Mouse (Mus musculus) midbrain, postnatal 0 days (tissue): ENCODE data around the gene Gm8362. TPM values are rescaled to one million over a fixed set of nuclear protein-coding genes. Genes with fewer than 3 reads are reported as not detected.
A peak's percentile ranks its signal among the peaks of the same experiment; 100 is the strongest.
"Not testable (repeated sequence)": the region's sequence is repeated elsewhere in the genome, so short reads cannot be mapped to it uniquely, and the experiment has no call there.

Experiments
- ATAC-seq: fragments of 200-750 bp; cut with Nextera tagmentation; 2 replicates; pipeline ENCODE4 v1.8.0; 2017; ENCODE audit warnings: moderate number of reproducible peaks, mild to moderate bottlenecking, moderate TSS enrichment, moderate library complexity; ENCODE audit not compliant: low FRiP score
- DNase-seq: peaks from one replicate; pipeline ENCODE4 v3.0.0-alpha.2; 2015; ENCODE audit warnings: low spot score
- H3K27ac ChIP-seq: fragments of 300-500 bp; sonication (generic); 2 replicates; pipeline ENCODE4 v1.5.1; 2014; ENCODE audit warnings: low read depth, mild to moderate bottlenecking, low read length, mixed read lengths
- H3K27me3 ChIP-seq: fragments of 300-500 bp; sonication (generic); 2 replicates; pipeline ENCODE4 v1.6.1; 2014; ENCODE audit warnings: low read length, control low read depth, mixed read lengths; ENCODE audit not compliant: insufficient read depth
- H3K36me3 ChIP-seq: fragments of 300-500 bp; sonication (generic); 2 replicates; pipeline ENCODE4 v1.6.1; 2014; ENCODE audit warnings: low read length, control low read depth, mixed read lengths; ENCODE audit not compliant: insufficient read depth
- H3K4me1 ChIP-seq: fragments of 300-500 bp; sonication (generic); 2 replicates; pipeline ENCODE4 v1.6.1; 2014; ENCODE audit warnings: mild to moderate bottlenecking, control low read depth, antibody characterized with exemption, low read length, mixed read lengths; ENCODE audit not compliant: insufficient read depth
- H3K4me2 ChIP-seq: fragments of 300-500 bp; sonication (generic); 2 replicates; pipeline ENCODE4 v1.6.1; 2014; ENCODE audit warnings: low read depth, mild to moderate bottlenecking, low read length, mixed read lengths; ENCODE audit not compliant: poor library complexity, severe bottlenecking
- H3K4me3 ChIP-seq: fragments of 300-500 bp; sonication (generic); 2 replicates; pipeline ENCODE4 v1.5.1; 2014; ENCODE audit warnings: low read depth, mild to moderate bottlenecking, low read length, moderate library complexity
- H3K9ac ChIP-seq: fragments of 300-500 bp; sonication (generic); replicated peaks from 2 replicates; pipeline ENCODE4 v1.6.1; 2014; ENCODE audit warnings: mild to moderate bottlenecking, low read length, moderate library complexity, mixed read lengths; ENCODE audit not compliant: poor library complexity, severe bottlenecking
- H3K9me3 ChIP-seq: fragments of 300-500 bp; sonication (generic); 2 replicates; pipeline ENCODE4 v1.6.1; 2016; ENCODE audit warnings: low read length, control low read depth
- CTCF ChIP-seq: IDR thresholded peaks from 2 replicates; pipeline ENCODE4 v1.5.1; 2016; ENCODE audit warnings: antibody characterized with exemption, mild to moderate bottlenecking
- WGBS: fragments of 180-500 bp; shearing (Covaris S2); extraction: QIAGEN DNeasy Blood & Tissue Kit; methylation state at CpG from one replicate; pipeline ENCODE4 v1.1.7; 2014; 5-methylcytosine and 5-hydroxymethylcytosine counted together
- polyA plus RNA-seq: library from polyadenylated mRNA; unstranded; fragments of >200 nt; fragmentation: Nextera tagmentation; extraction: Ambion mirVana; gene quantifications from 2 replicates; pipeline ENCODE4 v1.2.1, GENCODE M21; 2015
- total RNA-seq: library from RNA; depleted of rRNA; stranded (reverse); fragments of >200 nt; gene quantifications from 2 replicates; pipeline ENCODE4 v1.2.3, GENCODE M21; 2014; rRNA removed

Gm8362 gene
- total RNA-seq (not detected in 2 replicates), polyA plus RNA-seq (not detected in 2 replicates)

DNA sequence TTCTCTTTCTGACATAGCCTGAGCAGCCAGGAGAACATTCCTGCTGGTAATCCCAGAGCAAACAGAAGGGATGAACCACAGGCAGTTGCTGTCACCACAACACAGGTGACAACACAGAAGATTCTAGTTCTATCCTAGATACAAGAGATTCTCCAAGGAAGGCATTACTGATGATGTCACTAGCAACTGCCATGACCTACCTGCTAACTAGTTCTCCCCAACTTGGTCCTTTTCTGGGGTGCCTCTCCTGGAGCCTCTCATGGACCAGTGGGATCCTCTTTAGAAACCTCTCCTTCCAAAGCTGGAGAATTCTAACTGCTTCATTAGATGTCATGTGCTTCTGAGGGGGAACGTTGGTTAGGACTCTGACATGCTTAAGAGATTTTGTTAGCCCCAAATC, at the start of gene Gm8362:
Gm8362 (minus strand) TSS at position 101 of the 400 bp plus-strand sequence.
- H3K4me3 ChIP-seq, H3K27ac ChIP-seq, ATAC-seq, H3K27me3 ChIP-seq, H3K9ac ChIP-seq, H3K4me2 ChIP-seq, H3K9me3 ChIP-seq, DNase-seq, H3K36me3 ChIP-seq, H3K4me1 ChIP-seq: not testable (repeated sequence)
- WGBS, result 80% methylated on average over 1 of the region's 1 CpGs

DNA sequence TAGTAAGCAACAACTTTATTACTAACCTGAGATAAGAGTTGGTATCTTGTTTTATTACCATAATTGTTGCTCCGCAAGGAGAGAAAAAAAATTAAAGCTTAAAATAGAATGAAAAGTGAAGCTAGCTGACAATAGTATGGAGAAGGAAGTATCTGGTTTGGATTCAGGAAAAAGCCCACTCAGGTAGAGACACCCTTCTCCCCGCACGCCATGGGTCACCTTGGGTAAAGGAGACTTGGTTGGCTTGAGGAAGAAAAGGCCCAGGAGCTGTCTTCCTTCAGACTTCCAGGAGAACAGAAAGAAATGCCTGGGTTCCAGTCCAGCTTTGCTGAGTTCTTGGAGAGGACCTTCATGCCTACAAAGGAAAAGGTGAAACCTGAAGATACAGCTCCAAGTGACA, 49.1 kb upstream of the Gm8362 start:
- not testable (repeated sequence) for H3K9ac ChIP-seq, H3K4me3 ChIP-seq, H3K9me3 ChIP-seq, H3K27me3 ChIP-seq, ATAC-seq, H3K27ac ChIP-seq, DNase-seq, H3K36me3 ChIP-seq, H3K4me2 ChIP-seq, H3K4me1 ChIP-seq
- WGBS, result 96% methylated on average over 3 of the region's 3 CpGs

DNA sequence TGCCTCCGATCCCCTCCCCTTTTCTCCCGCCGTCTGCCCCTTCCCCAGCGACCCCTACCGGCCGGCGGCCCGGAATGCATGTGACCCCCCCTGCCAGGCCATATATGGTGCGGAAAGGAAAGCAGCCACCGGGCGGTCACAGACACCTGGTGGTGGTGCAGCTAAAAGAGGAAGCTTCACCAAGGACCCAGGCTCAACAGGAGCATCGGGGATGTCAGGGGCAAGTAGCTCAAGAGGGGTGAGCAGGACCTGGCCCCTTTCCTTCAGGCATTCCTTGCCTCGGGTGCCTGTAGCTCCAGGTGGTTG, 17.0 kb downstream of the Gm8362 start:
- DNase-seq, H3K9me3 ChIP-seq, H3K27ac ChIP-seq, H3K27me3 ChIP-seq, H3K36me3 ChIP-seq, H3K4me2 ChIP-seq, H3K9ac ChIP-seq, ATAC-seq, H3K4me1 ChIP-seq: not testable (repeated sequence)
- TF ChIP-seq CTCF, result peak; percentile 58
- H3K4me3 ChIP-seq, result peak overlapping the region; percentile 38; the same call in 1 of the 2 replicates
- WGBS, result 0% methylated on average over 4 of the region's 13 CpGs

DNA sequence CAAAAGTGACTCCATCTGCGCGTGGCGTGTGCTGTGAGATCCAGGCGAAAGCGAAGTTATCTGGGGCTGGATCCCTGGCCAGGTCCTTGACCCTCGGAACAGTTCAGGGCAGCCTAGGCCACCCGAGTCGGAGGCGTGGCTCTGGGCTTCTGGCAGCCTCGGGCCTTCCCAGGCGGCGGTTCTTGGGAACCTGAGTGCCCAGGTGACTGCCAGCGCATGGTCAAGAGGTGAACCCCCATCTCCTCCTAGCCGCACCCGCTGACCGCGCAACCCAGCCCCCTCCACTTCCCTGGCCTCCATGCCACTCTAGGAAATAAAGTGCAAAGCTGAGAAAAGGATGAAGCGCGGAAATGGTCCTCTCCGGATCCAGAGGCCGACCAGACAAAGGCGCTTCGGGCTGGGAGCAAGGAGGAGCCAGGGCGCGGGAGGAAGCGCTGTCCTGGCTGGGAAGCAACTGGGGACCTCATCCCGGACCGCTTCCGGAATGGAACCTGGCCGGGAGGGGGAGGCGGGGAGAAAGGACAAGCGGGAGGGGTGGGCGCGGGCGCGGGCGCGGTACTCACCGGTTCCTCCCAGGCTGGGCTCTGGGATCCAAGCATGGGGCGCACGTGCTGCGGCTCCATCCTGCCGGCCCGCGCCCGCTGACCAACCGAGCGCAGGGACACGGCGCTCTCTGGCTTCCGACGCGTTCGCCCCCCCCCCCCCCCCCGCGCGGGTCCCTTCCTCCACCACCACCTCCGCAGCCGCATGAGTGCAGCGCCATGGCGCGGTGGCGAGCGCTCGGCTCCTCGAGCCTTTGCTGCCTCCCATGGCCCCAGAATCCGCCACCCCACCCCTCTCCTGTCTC, 17.6 kb downstream of the Gm8362 start:
- H3K4me1 ChIP-seq, H3K27ac ChIP-seq, H3K36me3 ChIP-seq, H3K27me3 ChIP-seq, ATAC-seq, H3K9me3 ChIP-seq, DNase-seq: not testable (repeated sequence)
- Histone ChIP-seq H3K4me3 (peak overlapping the region; percentile 38), H3K9ac (0 out of 2 replicates have a peak overlapping the region, but pooled peaks have one; percentile 36), H3K4me2 (peak overlapping the region; percentile 29; the same call in 1 of the 2 replicates)
- 0% methylated on average over 11 of the region's 67 CpGs for WGBS

- not testable (repeated sequence) for H3K4me1 ChIP-seq, DNase-seq, ATAC-seq, H3K27ac ChIP-seq, H3K9ac ChIP-seq, H3K4me2 ChIP-seq, H3K9me3 ChIP-seq, H3K36me3 ChIP-seq, H3K4me3 ChIP-seq, H3K27me3 ChIP-seq
- WGBS, result no CpG with 5 or more reads among the region's 2 CpGs
Measured at GRCm38 (mm10) chr14:6742232-6742631, 32.0 kb downstream of the Gm8362 start, which contains the start of gene Gm3636. TSS of gene Gm3636 (minus strand) at chr14:6742332.

DNA sequence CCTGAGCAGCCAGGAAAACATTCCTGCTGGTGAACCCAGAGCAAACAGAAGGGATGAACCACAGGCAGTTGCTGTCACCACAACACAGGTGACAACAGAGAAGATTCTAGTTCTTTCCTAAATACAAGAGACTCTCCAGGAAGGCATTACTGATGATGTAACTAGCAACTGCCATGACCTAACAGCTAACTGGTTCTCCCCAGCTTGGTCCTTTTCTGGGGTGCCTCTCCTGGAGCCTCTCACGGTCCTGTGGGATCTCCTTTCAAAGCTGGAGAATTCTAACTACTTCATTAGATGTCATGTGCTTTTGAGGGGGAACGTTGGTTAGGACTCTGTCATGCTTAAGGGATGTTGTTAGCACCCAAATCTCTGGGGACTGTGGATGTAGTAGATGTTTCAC, 54.1 kb downstream of the Gm8362 start, which contains the start of gene Gm8050:
Gm8050 (minus strand) TSS at position 101 of the 400 bp plus-strand sequence.
- not testable (repeated sequence) for H3K27me3 ChIP-seq, H3K27ac ChIP-seq, H3K9me3 ChIP-seq, H3K4me3 ChIP-seq, H3K9ac ChIP-seq, ATAC-seq, DNase-seq, H3K4me1 ChIP-seq, H3K4me2 ChIP-seq, H3K36me3 ChIP-seq
- WGBS, result no CpG with 5 or more reads among the region's 2 CpGs

Other genes starting within 250 kb of the Gm8362 start
- gene Gm8356, start 237.1 kb downstream of the Gm8362 start, total RNA-seq, result not detected in 2 replicates
- not detected in 2 replicates for gene Gm8356, start 237.1 kb downstream of the Gm8362 start, polyA plus RNA-seq
- gene Gm3629, start 183.8 kb downstream of the Gm8362 start, total RNA-seq, result 0.22 and 2.4 TPM in 2 replicates
- 0.79 and 0.91 TPM in 2 replicates for gene Gm3629, start 183.8 kb downstream of the Gm8362 start, polyA plus RNA-seq
- 0.76 TPM in 1 of 2 replicates, not detected in the other for gene Gm3460, start 152.0 kb downstream of the Gm8362 start, total RNA-seq
- 0.81 TPM in 1 of 2 replicates, not detected in the other for gene Gm3460, start 152.0 kb downstream of the Gm8362 start, polyA plus RNA-seq
- not detected in 2 replicates for gene Gm10251, start 90.2 kb downstream of the Gm8362 start, total RNA-seq
- gene Gm10251, start 90.2 kb downstream of the Gm8362 start, polyA plus RNA-seq, result not detected in 2 replicates
- not detected in 2 replicates for gene Gm8050, start 54.2 kb downstream of the Gm8362 start, total RNA-seq
- not detected in 2 replicates for gene Gm8050, start 54.2 kb downstream of the Gm8362 start, polyA plus RNA-seq
- gene Gm3636, start 32.1 kb downstream of the Gm8362 start, total RNA-seq, result 8.5 and 9.0 TPM in 2 replicates
- 14.9 and 19.0 TPM in 2 replicates for gene Gm3636, start 32.1 kb downstream of the Gm8362 start, polyA plus RNA-seq
- not detected in 2 replicates for gene Gm3642, start 65.9 kb upstream of the Gm8362 start, total RNA-seq
- not detected in 2 replicates for gene Gm3642, start 65.9 kb upstream of the Gm8362 start, polyA plus RNA-seq
- 6.8 and 15.1 TPM in 2 replicates for gene Gm3667, start 115.6 kb upstream of the Gm8362 start, total RNA-seq
- 15.4 and 16.2 TPM in 2 replicates for gene Gm3667, start 115.6 kb upstream of the Gm8362 start, polyA plus RNA-seq
- gene Gm6356, start 199.4 kb upstream of the Gm8362 start, total RNA-seq, result not detected in 2 replicates
- gene Gm6356, start 199.4 kb upstream of the Gm8362 start, polyA plus RNA-seq, result not detected in 2 replicates